Mouse (Mus musculus) midbrain, embryonic 14.5 days (tissue): ENCODE data around the gene Grin1. TPM values are rescaled to one million over a fixed set of nuclear protein-coding genes. Genes with fewer than 3 reads are reported as not detected.

Experiments
- ATAC-seq: fragments of 200-750 bp; cut with Nextera tagmentation; 2 replicates; pipeline ENCODE4 v1.8.0; 2017; ENCODE audit warnings: moderate number of reproducible peaks, moderate library complexity; ENCODE audit not compliant: low FRiP score, low TSS enrichment
- DNase-seq: peaks from one replicate; pipeline ENCODE4 v3.0.0-alpha.2; 2015
- H3K27ac ChIP-seq: fragments of 300-500 bp; sonication (generic); replicated peaks from 2 replicates; pipeline ENCODE4 v1.5.1; 2014; ENCODE audit warnings: mild to moderate bottlenecking, low read depth, low read length, moderate library complexity
- H3K27me3 ChIP-seq: fragments of 300-500 bp; sonication (generic); 2 replicates; pipeline ENCODE4 v1.6.1; 2014; ENCODE audit warnings: low read length, control low read depth, mixed read lengths; ENCODE audit not compliant: control insufficient read depth, insufficient read depth
- H3K36me3 ChIP-seq: fragments of 300-500 bp; sonication (generic); 2 replicates; pipeline ENCODE4 v1.6.1; 2014; ENCODE audit warnings: low read length, control low read depth; ENCODE audit not compliant: control insufficient read depth, insufficient read depth
- H3K4me1 ChIP-seq: fragments of 300-500 bp; sonication (generic); 2 replicates; pipeline ENCODE4 v1.6.1; 2014; ENCODE audit warnings: mild to moderate bottlenecking, antibody characterized with exemption, low read length, control low read depth; ENCODE audit not compliant: control insufficient read depth, insufficient read depth
- H3K4me2 ChIP-seq: fragments of 300-500 bp; sonication (generic); 2 replicates; pipeline ENCODE4 v1.6.1; 2014; ENCODE audit warnings: mild to moderate bottlenecking, low read length, moderate library complexity
- H3K4me3 ChIP-seq: fragments of 300-500 bp; sonication (generic); replicated peaks from 2 replicates; pipeline ENCODE4 v1.5.1; 2014; ENCODE audit warnings: low read depth, low read length
- H3K9ac ChIP-seq: fragments of 300-500 bp; sonication (generic); replicated peaks from 2 replicates; pipeline ENCODE4 v1.6.1; 2014; ENCODE audit warnings: mild to moderate bottlenecking, low read length, moderate library complexity
- H3K9me3 ChIP-seq: fragments of 300-500 bp; sonication (generic); 2 replicates; pipeline ENCODE4 v1.6.1; 2016; ENCODE audit warnings: low read length, control low read depth, mixed read lengths; ENCODE audit not compliant: control insufficient read depth
- WGBS: fragments of 180-500 bp; shearing (Covaris S2); extraction: QIAGEN DNeasy Blood & Tissue Kit; methylation state at CpG from one replicate; pipeline ENCODE4 v1.1.7; 2014; 5-methylcytosine and 5-hydroxymethylcytosine counted together
- polyA plus RNA-seq: library from polyadenylated mRNA; unstranded; fragments of >200 nt; fragmentation: Nextera tagmentation; extraction: Ambion mirVana; gene quantifications from 2 replicates; pipeline ENCODE4 v1.2.1, GENCODE M21; 2014

The Grin1 gene
- polyA plus RNA-seq, 1 experiment from 2014 or later, result 40.5 TPM

DNA sequence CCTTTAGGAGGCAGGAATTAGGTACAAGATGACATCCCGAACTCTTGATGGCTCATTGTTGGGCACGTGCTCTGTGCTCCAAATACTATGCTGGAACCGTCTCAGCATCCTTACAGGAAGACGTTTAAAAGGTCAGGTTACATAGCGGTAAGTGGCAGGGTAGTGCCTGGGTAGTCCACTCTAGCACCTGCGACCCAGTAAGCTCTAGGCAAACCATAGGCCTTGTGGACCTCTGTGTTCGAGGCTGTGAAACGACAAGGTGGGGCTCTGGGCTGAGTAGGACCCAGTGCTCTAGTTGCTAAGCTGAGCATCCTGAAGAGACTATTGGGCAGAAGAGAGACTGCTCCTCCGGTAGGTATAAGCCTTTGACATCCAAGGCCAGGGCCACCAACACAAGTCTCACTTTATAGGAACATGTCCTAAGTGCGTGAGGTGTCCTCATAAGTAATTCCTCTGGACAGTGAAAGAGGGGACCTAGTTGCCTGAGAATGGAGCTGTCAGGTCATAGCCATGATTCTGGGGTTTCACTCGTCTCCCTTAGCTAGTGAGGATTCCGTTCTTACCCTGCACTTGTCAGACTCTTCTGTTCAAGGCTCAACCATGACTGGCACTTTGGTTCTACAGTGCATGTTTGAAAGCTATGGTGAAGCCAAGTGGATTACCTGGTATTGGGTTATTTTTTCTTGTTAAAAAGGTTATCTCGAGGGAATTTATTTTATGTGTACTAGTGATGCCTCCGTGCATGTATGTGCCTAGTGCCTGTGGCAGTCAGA lies 13.2 kb downstream of the Grin1 start:
- H3K27ac ChIP-seq, result no peak overlapping the region

DNA sequence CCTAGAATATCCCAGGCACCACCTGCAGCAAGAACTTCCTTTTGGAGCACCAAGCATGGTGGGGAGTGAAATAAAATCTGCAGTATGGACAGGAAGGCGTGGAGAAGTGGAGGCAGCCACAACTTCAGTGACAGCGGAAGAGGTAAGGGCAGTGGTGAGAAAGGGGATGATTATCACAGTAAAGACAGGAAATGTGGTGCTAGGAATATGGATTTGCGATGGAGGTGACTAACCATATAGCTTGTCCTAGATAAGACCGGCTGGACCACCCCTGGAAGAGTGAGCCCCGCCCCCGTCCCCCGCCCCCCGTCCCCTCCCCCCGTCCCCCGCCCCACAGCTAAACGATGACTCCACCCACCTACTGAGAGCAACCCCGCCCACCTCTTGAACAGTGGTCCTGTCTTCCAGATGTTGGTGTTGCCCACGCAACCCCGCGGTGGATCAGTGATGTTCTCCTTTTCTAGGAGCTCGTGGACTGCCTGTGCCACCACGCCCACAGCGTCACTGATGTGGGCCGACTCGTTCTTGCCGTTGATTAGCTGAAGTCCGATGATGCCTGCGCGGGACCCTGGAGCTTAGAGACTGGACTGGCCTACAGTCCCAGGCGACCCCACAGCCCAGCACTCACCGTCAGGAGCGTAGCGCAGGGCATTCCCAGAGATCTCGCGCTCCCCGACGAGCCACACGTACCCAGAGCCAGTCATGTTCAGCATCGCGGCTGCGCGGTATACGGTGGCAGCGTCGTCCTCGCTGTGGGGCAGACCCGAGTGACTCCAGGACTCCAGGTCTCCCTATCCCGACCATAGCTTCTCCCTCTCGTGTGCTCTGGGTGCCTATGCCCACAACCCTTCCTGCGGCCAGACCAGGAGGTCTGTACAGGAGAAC lies 14.1 kb downstream of the Grin1 start:
- H3K36me3 ChIP-seq, result peaks cover 5% of the 10 kb centered on the region; the same call in 1 of the 2 replicates
- 2% methylated on average over 44 of the region's 45 CpGs for WGBS
- ATAC-seq (peak; percentile 76), DNase-seq (peak; percentile 80)
- H3K4me1 ChIP-seq, result 0 out of 2 replicates have a peak, but pooled peaks cover 4% of the 10 kb centered on the region
- H3K9me3 ChIP-seq, result no peaks in the 10 kb centered on the region
- H3K27me3 ChIP-seq, result peaks cover 23% of the 10 kb centered on the region
- H3K4me2 ChIP-seq, result peak overlapping the region; percentile 76
- H3K9ac ChIP-seq, result peak overlapping the region; percentile 57
- H3K27ac ChIP-seq, result peak overlapping the region; percentile 55; the same call in 1 of the 2 replicates
- H3K4me3 ChIP-seq, result peak overlapping the region; percentile 41

More for the DNA sequence above, 13.2 kb downstream of the Grin1 start:
- Histone ChIP-seq H3K4me3 (peak overlapping the region; percentile 41), H3K27me3 (peaks cover 31% of the 10 kb centered on the region), H3K9ac (peak overlapping the region; percentile 57), H3K36me3 (peaks cover 11% of the 10 kb centered on the region; the same call in 1 of the 2 replicates), H3K9me3 (no peaks in the 10 kb centered on the region), H3K4me2 (peak overlapping the region; percentile 76), H3K4me1 (0 out of 2 replicates have a peak, but pooled peaks cover 4% of the 10 kb centered on the region)
- ATAC-seq (no peak), DNase-seq (no peak)
- WGBS, result 50% methylated on average over 14 of the region's 14 CpGs

DNA sequence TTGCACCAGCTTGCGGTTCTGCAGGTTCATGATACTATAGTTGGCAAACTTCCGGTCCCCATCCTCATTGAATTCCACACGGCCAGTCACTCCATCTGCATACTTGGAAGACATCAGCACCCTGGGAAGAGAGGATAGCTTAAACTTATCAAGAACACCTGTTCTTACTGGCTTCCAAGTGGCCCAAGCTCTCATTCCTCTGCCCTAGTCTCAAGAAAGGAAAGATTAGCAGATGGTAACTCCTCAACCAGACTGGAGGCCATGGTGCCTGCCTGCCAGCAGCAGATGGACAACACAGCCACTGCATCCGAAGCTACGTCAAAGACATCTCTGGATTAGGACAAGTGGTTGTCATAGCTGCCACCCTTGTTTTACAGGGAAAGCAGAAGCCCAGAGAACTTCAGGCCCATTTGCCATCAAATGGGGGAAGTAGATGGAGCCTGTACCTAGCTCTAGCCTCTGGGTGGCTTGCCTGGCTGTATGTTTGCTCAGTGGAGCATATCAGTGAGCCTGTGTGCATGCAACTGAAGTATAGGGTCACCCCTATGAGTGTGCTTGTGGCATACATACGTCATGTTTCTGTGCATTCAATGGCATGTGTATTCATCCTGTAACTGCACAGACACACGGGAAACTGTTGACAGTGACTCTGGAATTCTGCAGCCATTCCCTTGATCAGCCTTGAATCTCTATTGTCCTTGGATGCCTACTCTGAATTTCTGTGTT lies 14.9 kb downstream of the Grin1 start:
- 0 out of 2 replicates have a peak, but pooled peaks cover 4% of the 10 kb centered on the region for H3K4me1 ChIP-seq
- H3K9me3 ChIP-seq, result no peaks in the 10 kb centered on the region
- peak overlapping the region; percentile 76 for H3K4me2 ChIP-seq
- no peak overlapping the region; the same call in 1 of the 2 replicates for H3K9ac ChIP-seq
- H3K27ac ChIP-seq, result no peak overlapping the region
- peaks cover 15% of the 10 kb centered on the region for H3K27me3 ChIP-seq
- ATAC-seq (no peak), DNase-seq (no peak)
- peaks cover 5% of the 10 kb centered on the region; the same call in 1 of the 2 replicates for H3K36me3 ChIP-seq
- 70% methylated on average over 7 of the region's 7 CpGs for WGBS
- peak overlapping the region; percentile 41 for H3K4me3 ChIP-seq

DNA sequence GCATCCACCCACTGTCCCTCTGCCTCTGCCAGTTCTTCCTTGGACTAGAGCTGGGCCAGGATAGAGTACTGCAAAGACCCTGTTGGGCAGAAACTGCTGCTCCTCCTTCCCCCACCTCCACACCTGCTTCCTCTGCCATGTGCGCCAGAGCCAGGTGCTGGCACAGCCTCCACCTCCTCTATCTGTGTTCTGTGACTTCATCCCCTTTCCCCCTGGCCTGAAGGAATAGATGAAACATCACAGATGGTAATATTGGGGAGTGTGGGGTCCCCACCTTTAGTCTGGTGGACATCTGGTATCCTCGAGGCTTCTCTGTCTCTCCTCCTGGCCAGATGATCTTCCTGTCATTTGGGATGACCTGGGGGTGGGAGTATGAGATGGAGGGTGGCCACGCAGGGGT lies 15.5 kb downstream of the Grin1 start:
- no peak overlapping the region for H3K4me3 ChIP-seq
- 79% methylated on average over 3 of the region's 3 CpGs for WGBS

DNA sequence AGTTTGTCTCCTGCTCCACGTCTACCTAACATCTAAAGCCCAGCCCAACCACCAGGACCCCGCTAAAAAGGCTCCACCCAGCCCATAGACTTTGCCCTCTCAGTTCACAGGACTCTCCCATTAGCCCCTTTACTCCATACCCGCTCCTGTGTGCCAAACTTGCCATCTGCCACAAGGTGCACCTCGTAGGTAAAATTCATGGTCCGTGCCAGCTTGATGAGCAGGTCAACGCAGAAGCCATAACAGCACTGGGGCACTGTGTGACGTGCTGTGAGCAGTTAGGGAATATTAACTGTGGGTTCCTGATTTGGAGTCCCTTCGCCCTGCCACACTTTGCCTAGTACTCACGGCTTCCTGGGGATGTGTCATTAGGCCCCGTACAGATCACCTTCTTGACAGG lies 20.9 kb downstream of the Grin1 start:
- Histone ChIP-seq H3K4me1 (no peaks in the 10 kb centered on the region), H3K36me3 (peaks cover 10% of the 10 kb centered on the region; the same call in 1 of the 2 replicates), H3K4me2 (no peak overlapping the region), H3K27me3 (peaks cover 14% of the 10 kb centered on the region), H3K27ac (no peak overlapping the region), H3K9me3 (no peaks in the 10 kb centered on the region), H3K4me3 (no peak overlapping the region), H3K9ac (no peak overlapping the region)
- DNase-seq (no peak), ATAC-seq (no peak)
- WGBS, result 85% methylated on average over 10 of the region's 10 CpGs

More for the DNA sequence above, 15.5 kb downstream of the Grin1 start:
- H3K4me2 ChIP-seq, result no peak overlapping the region
- no peak overlapping the region for H3K9ac ChIP-seq
- no peak for ATAC-seq
- H3K4me1 ChIP-seq, result 0 out of 2 replicates have a peak, but pooled peaks cover 4% of the 10 kb centered on the region
- H3K36me3 ChIP-seq, result peaks cover 5% of the 10 kb centered on the region; the same call in 1 of the 2 replicates
- H3K9me3 ChIP-seq, result no peaks in the 10 kb centered on the region
- DNase-seq, result no peak
- H3K27ac ChIP-seq, result no peak overlapping the region
- H3K27me3 ChIP-seq, result peaks cover 8% of the 10 kb centered on the region

DNA sequence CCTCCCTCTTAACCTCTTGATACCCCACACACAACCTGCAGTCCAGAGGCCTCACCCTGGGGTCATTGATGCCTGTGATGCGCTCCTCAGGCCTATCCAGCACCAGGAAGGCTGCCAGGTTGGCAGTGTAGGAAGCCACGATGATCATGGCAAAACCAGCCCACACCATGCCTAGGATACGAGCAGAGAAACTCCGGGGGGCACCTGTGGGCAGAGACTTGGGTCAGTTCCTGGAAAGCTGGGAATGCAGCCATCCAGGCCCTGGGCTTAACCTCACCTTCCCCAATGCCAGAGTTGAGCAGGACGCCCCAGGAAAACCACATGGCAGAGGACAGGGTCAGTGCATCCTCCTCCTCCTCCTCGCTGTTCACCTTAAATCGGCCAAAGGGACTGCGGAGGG lies 21.9 kb downstream of the Grin1 start:
- H3K27me3 ChIP-seq, result peaks cover 24% of the 10 kb centered on the region
- H3K36me3 ChIP-seq, result peaks cover 10% of the 10 kb centered on the region; the same call in 1 of the 2 replicates
- no peak for DNase-seq
- H3K4me3 ChIP-seq, result no peak overlapping the region
- H3K4me1 ChIP-seq, result no peaks in the 10 kb centered on the region
- no peaks in the 10 kb centered on the region for H3K9me3 ChIP-seq
- no peak overlapping the region for H3K27ac ChIP-seq
- H3K9ac ChIP-seq, result no peak overlapping the region
- WGBS, result 75% methylated on average over 8 of the region's 8 CpGs
- ATAC-seq, result no peak
- H3K4me2 ChIP-seq, result no peak overlapping the region

DNA sequence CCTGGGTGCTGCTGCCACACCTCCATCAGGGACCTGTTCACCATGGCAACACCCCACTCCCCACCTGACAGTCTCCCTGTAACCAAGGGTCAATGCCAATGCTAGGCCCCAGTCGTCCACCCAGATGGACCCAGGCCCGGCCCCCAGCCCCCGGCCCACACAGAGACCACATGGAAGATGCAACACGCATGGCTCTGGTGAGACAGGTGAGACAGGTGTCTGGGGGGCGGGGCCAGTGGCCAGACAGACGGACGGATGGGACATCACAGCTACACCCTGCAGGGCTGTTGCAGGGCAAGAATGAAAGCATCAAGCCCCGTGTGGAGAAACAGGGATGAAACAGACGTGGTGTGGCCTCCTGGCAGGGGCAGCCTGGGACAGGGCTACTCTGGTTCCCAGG lies 25.3 kb downstream of the Grin1 start:
- 78% methylated on average over 9 of the region's 9 CpGs for WGBS
- Histone ChIP-seq H3K27me3 (peaks cover 58% of the 10 kb centered on the region), H3K4me2 (no peak overlapping the region), H3K36me3 (0 out of 2 replicates have a peak, but pooled peaks cover 10% of the 10 kb centered on the region), H3K27ac (no peak overlapping the region), H3K9ac (no peak overlapping the region), H3K4me3 (no peak overlapping the region), H3K4me1 (0 out of 2 replicates have a peak, but pooled peaks cover 5% of the 10 kb centered on the region), H3K9me3 (no peaks in the 10 kb centered on the region)
- ATAC-seq (no peak), DNase-seq (no peak)

DNA sequence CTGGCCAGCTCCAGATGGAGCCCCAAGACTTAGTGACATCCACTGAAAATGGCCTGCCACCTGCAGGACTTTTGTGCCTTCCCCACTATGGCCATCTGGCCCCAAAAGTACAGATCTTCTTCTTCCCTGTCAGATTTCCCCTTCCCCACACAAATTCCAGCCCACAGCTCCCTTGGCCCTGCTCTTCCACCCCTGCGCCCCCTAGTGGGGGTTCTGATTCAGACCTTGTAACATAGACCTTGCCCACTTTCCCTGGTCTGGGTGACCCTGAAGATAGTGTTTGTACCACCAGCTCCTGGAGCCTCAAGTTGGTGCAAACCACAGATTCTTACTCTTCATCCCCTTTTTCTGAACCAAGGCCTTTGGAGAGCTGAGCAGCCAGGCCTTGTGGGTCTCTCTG lies 26.1 kb downstream of the Grin1 start:
- H3K9ac ChIP-seq, result no peak overlapping the region
- H3K27ac ChIP-seq, result no peak overlapping the region
- WGBS, result 0% methylated on average over 1 of the region's 1 CpGs
- peaks cover 59% of the 10 kb centered on the region for H3K27me3 ChIP-seq
- H3K4me2 ChIP-seq, result no peak overlapping the region
- H3K36me3 ChIP-seq, result 0 out of 2 replicates have a peak, but pooled peaks cover 7% of the 10 kb centered on the region
- no peaks in the 10 kb centered on the region for H3K9me3 ChIP-seq
- DNase-seq (peak; percentile 83), ATAC-seq (no peak)
- 0 out of 2 replicates have a peak, but pooled peaks cover 5% of the 10 kb centered on the region for H3K4me1 ChIP-seq
- H3K4me3 ChIP-seq, result no peak overlapping the region
